Mouse (Mus musculus) G1E (cell line): ENCODE data around the gene Podn. TPM values are rescaled to one million over a fixed set of nuclear protein-coding genes. Genes with fewer than 3 reads are reported as not detected.

ENCODE experiments used
- ATAC-seq: 2 replicates; pipeline ENCODE4 v1.8.0; 2016; ENCODE audit warnings: mild to moderate bottlenecking; ENCODE audit not compliant: insufficient number of reproducible peaks, poor library complexity, low FRiP score, severe bottlenecking; ENCODE audit errors: extremely low read depth
- DNase-seq: peaks from one replicate; pipeline ENCODE4 v3.0.0; 2012; ENCODE audit warnings: low spot score
- H3K27me3 ChIP-seq: 2 replicates; pipeline ENCODE4 v1.6.1; 2012; ENCODE audit warnings: mild to moderate bottlenecking, low read length, inconsistent platforms; ENCODE audit not compliant: insufficient read depth
- H3K36me3 ChIP-seq: replicated peaks from 2 replicates; pipeline ENCODE3; 2012; ENCODE audit warnings: mild to moderate bottlenecking, inconsistent platforms
- H3K4me1 ChIP-seq: 2 replicates; pipeline ENCODE4 v1.6.1; 2012; ENCODE audit warnings: low read depth, low read length, inconsistent platforms, mixed read lengths; ENCODE audit not compliant: insufficient read depth
- H3K4me3 ChIP-seq: 2 replicates; pipeline ENCODE4 v1.5.1; 2012; ENCODE audit warnings: low read depth, mild to moderate bottlenecking, inconsistent platforms, low read length, moderate library complexity, mixed read lengths
- H3K9me3 ChIP-seq: replicated peaks from 2 replicates; pipeline ENCODE4 v1.6.1; 2012; ENCODE audit warnings: inconsistent platforms
- CTCF ChIP-seq: IDR thresholded peaks from 2 replicates; pipeline ENCODE4 v1.5.1; 2012; ENCODE audit warnings: low read depth, low read length, inconsistent platforms, mixed read lengths
- GATA1 ChIP-seq: IDR thresholded peaks from 2 replicates; pipeline ENCODE4 v1.6.1; 2012; ENCODE audit warnings: borderline replicate concordance, low read length, inconsistent platforms, mixed read lengths
- GATA2 ChIP-seq: IDR thresholded peaks from 2 replicates; pipeline ENCODE4 v1.6.1; 2012; ENCODE audit warnings: low read depth, low read length, inconsistent platforms, borderline replicate concordance
- POLR2AphosphoS5 ChIP-seq: IDR thresholded peaks from 2 replicates; pipeline ENCODE4 v1.6.1; 2012; ENCODE audit warnings: low read depth, low read length, inconsistent platforms; ENCODE audit not compliant: insufficient replicate concordance
- TAL1 ChIP-seq: conservative IDR thresholded peaks from 2 replicates; pipeline ENCODE4 v1.6.1; 2012; ENCODE audit warnings: low read depth, low read length, inconsistent platforms, mixed read lengths
- polyA plus RNA-seq: library from polyadenylated mRNA; stranded (reverse); fragments of >175 nt; gene quantifications from 2 replicates; pipeline ENCODE4 v1.2.3, GENCODE M21; 2012
- total RNA-seq, 2 experiments: library from RNA; stranded (forward) in 1 of 2; stranded (reverse) in 1 of 2; fragments of 200-1000 nt in 1 of 2; fragments of >200 nt in 1 of 2; fragmentation: Nextera tagmentation in 1 of 2; gene quantifications; 2 replicates each; pipeline ENCODE4 v1.2.3; 2014 to 2017

The Podn gene
- total and polyA plus RNA-seq, 3 experiments, result not detected

- no peak for TF ChIP-seq TAL1
- no peak for TF ChIP-seq GATA2
- TF ChIP-seq GATA1, result no peak
- TF ChIP-seq POLR2AphosphoS5, result no peak
- no peak for TF ChIP-seq CTCF
- DNase-seq, result no peak
- H3K9me3 ChIP-seq, result no peaks in the 10 kb centered on the region
- H3K4me1 ChIP-seq, result peaks cover 6% of the 10 kb centered on the region
- no peak for ATAC-seq
- H3K27me3 ChIP-seq, result peaks cover 25% of the 10 kb centered on the region
- H3K4me3 ChIP-seq, result no peak overlapping the region
- H3K36me3 ChIP-seq, result no peaks in the 10 kb centered on the region
Observed at GRCm38 (mm10) chr4:108025269-108025668, 71.0 kb downstream of the Podn start.

DNA sequence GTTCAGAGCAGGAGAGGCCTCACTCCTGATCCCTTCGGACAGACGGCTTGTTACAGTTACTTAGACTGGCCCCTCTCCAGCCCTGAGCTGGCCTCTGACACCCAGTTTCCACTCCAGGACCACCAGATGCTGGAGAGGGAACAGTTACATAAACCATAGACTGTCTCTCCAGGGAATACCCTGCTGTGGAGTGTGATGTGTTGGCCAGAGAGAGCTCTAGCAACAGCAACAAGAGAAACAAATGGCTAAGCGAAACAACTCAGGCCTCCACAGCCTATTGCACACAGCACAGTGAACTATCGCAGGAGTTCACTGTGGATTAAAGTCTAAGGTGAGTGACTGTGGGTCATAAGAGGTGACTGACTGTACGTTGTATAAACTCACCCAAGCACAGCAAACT lies 71.6 kb downstream of the Podn start:
- DNase-seq (no peak), ATAC-seq (no peak)
- TF ChIP-seq CTCF, result no peak
- TF ChIP-seq TAL1, result no peak
- TF ChIP-seq GATA1, result no peak
- TF ChIP-seq POLR2AphosphoS5, result no peak
- no peak for TF ChIP-seq GATA2
- Histone ChIP-seq H3K27me3 (peaks cover 25% of the 10 kb centered on the region), H3K9me3 (no peaks in the 10 kb centered on the region), H3K36me3 (no peaks in the 10 kb centered on the region), H3K4me1 (peaks cover 6% of the 10 kb centered on the region), H3K4me3 (no peak overlapping the region)

DNA sequence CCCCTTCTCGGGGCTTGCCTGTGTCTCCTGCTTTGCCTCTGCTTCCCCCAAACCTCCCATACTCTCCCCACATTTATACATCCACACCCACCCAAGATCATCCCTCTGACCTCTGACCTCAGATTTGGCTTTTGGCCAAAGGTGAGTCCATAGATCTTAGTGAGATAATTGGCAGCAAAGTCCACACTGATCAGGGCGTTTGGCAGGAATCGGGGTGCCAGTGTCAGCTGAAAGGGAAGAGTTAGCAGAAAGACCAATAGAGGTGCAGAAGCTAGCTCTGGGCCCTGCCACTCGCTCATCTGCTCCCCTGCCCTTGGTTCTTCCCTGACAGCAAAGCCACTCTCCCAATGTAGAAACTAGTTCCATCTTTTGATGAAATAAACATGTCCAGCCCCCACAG lies 73.1 kb downstream of the Podn start:
- DNase-seq (no peak), ATAC-seq (no peak)
- Histone ChIP-seq H3K36me3 (no peaks in the 10 kb centered on the region), H3K9me3 (no peaks in the 10 kb centered on the region), H3K4me1 (peaks cover 6% of the 10 kb centered on the region), H3K4me3 (no peak overlapping the region), H3K27me3 (peaks cover 24% of the 10 kb centered on the region; the same call in 1 of the 2 replicates)
- no peak for TF ChIP-seq GATA2
- TF ChIP-seq CTCF, result no peak
- TF ChIP-seq TAL1, result no peak
- TF ChIP-seq POLR2AphosphoS5, result no peak
- no peak for TF ChIP-seq GATA1

- H3K36me3 ChIP-seq, result no peaks in the 10 kb centered on the region
- no peak for DNase-seq
- no peak for TF ChIP-seq GATA2
- TF ChIP-seq CTCF, result no peak
- TF ChIP-seq GATA1, result no peak
- TF ChIP-seq POLR2AphosphoS5, result no peak
- TF ChIP-seq TAL1, result no peak
- no peak overlapping the region for H3K4me3 ChIP-seq
- peaks cover 9% of the 10 kb centered on the region; the same call in 1 of the 2 replicates for H3K27me3 ChIP-seq
- ATAC-seq, result no peak
- H3K4me1 ChIP-seq, result peaks cover under 1% of the 10 kb centered on the region
- no peaks in the 10 kb centered on the region for H3K9me3 ChIP-seq
Observed at GRCm38 (mm10) chr4:108020178-108020577, 76.1 kb downstream of the Podn start.

DNA sequence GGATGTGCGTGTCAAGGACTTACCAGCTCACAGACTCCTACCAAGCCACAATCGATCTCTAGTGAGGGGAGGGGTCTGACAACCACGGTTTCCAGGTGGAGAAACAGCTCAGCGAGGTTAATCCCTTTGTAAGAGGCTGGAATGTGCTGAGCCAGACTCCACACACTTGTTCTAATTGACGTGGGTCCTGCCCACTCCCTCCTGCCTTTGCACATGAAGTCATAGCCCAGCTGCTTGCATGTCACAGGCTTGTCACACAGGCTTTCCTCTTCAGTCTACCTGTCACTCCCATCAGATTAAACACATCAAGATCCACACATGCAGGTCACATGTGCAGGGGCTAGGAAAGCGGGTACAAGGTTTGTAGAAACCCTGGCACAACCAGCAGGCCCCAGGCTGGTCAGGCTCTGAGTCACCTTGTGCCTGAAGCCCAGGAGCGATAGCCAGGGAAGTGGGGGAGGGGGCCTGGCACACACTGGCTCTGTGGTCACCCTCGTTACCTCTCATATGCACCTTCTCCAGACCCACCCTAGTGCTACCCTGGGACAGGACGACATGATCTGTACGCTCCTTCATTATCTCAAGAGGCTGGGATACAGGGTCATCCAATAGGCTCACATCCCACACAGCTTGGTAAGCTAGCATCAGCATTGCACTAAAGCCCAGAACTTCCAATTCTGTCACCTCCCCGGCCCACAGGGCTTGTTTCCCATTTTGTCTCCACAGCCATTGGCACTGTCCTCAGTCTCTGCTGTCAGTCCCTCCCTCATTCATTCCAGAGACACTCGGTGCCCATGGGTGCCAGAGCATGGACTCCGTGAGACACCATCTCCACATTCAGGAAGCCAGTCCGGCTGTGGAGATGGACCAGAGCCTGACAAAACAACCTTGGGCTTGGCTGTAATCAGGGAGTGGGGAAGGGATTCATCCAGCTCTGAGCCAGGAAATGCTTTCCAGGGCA lies 77.0 kb downstream of the Podn start:
- peaks cover 9% of the 10 kb centered on the region; the same call in 1 of the 2 replicates for H3K27me3 ChIP-seq
- H3K4me1 ChIP-seq, result no peaks in the 10 kb centered on the region; the same call in none of the 2 replicates
- H3K9me3 ChIP-seq, result no peaks in the 10 kb centered on the region
- no peak for ATAC-seq
- H3K36me3 ChIP-seq, result no peaks in the 10 kb centered on the region
- no peak overlapping the region for H3K4me3 ChIP-seq
- no peak for DNase-seq
- TF ChIP-seq CTCF (no peak), GATA2 (no peak), GATA1 (no peak), TAL1 (no peak), POLR2AphosphoS5 (no peak)

GRCm38 (mm10) chr4:108018241-108018923 lies 77.9 kb downstream of the Podn start:
- Histone ChIP-seq H3K4me1 (no peaks in the 10 kb centered on the region; the same call in none of the 2 replicates), H3K9me3 (no peaks in the 10 kb centered on the region), H3K4me3 (no peak overlapping the region), H3K36me3 (no peaks in the 10 kb centered on the region), H3K27me3 (peaks cover 9% of the 10 kb centered on the region; the same call in 1 of the 2 replicates)
- no peak for DNase-seq
- TF ChIP-seq GATA1 (no peak), CTCF (no peak), GATA2 (no peak), POLR2AphosphoS5 (no peak), TAL1 (no peak)
- ATAC-seq, result no peak
